Mouse (Mus musculus): ENCODE data around the gene Cnih2.

Gene Cnih2

GRCm38 (mm10) chr19:5098363-5099143, at the start of gene Cnih2:
Cnih2 (minus strand) TSS chr19:5098521.
- no peak for DNase-seq (ENCODE audit: low spot score in 2 of 2)

- DNase-seq (ENCODE audit: low spot score in 2 of 2): peak in 1 of 2 experiments; percentile 68
Observed at GRCm38 (mm10) chr19:5139640-5140039, 41.3 kb upstream of the Cnih2 start.

- DNase-seq (ENCODE audit: low spot score in 2 of 2): no peak
Observed at GRCm38 (mm10) chr19:5131237-5131636, 32.9 kb upstream of the Cnih2 start.

- DNase-seq (ENCODE audit: low spot score in 2 of 2): no peak
Observed at GRCm38 (mm10) chr19:5129770-5130169, 31.4 kb upstream of the Cnih2 start.

- DNase-seq (ENCODE audit: low spot score in 2 of 2): no peak
Observed at GRCm38 (mm10) chr19:5124055-5124614, 25.8 kb upstream of the Cnih2 start.

- no peak for DNase-seq (ENCODE audit: low spot score in 2 of 2)
Observed at GRCm38 (mm10) chr19:5123241-5123640, 24.9 kb upstream of the Cnih2 start.

GRCm38 (mm10) chr19:5122492-5122891, 24.2 kb upstream of the Cnih2 start:
- no peak for DNase-seq (ENCODE audit: low spot score in 2 of 2)

GRCm38 (mm10) chr19:5118384-5118698, 20.0 kb upstream of the Cnih2 start, which contains the start of gene Klc2:
Klc2 (minus strand) TSS chr19:5118560.
- no peak for DNase-seq (ENCODE audit: low spot score in 2 of 2)

- DNase-seq (ENCODE audit: low spot score in 2 of 2): peak; percentile 79 to 88
Observed at GRCm38 (mm10) chr19:5117494-5118383, 19.4 kb upstream of the Cnih2 start.

- DNase-seq (ENCODE audit: low spot score in 2 of 2): no peak
Observed at GRCm38 (mm10) chr19:5113783-5114182, 15.5 kb upstream of the Cnih2 start.

- no peak for DNase-seq (ENCODE audit: low spot score in 2 of 2)
Observed at GRCm38 (mm10) chr19:5109659-5110453, 11.5 kb upstream of the Cnih2 start.

- no peak for DNase-seq (ENCODE audit: low spot score in 2 of 2)
Observed at GRCm38 (mm10) chr19:5108702-5109101, 10.4 kb upstream of the Cnih2 start.

- DNase-seq (ENCODE audit: low spot score in 2 of 2): peak in 1 of 2 experiments; percentile 46
Observed at GRCm38 (mm10) chr19:5108271-5108575, 9.9 kb upstream of the Cnih2 start.

- DNase-seq (ENCODE audit: low spot score in 2 of 2): peak in 1 of 2 experiments; percentile 17
Observed at GRCm38 (mm10) chr19:5107556-5108270, 9.4 kb upstream of the Cnih2 start.

GRCm38 (mm10) chr19:5106731-5107191, 8.4 kb upstream of the Cnih2 start, which contains the start of gene Rab1b:
Rab1b (minus strand) TSS chr19:5107072.
- peak; percentile 97 to 98 for DNase-seq (ENCODE audit: low spot score in 2 of 2)

GRCm38 (mm10) chr19:5106074-5106473, 7.8 kb upstream of the Cnih2 start:
- no peak for DNase-seq (ENCODE audit: low spot score in 2 of 2)

- no peak for DNase-seq (ENCODE audit: low spot score in 2 of 2)
Observed at GRCm38 (mm10) chr19:5097521-5098362, 579 bp downstream of the Cnih2 start.

- no peak for DNase-seq (ENCODE audit: low spot score in 2 of 2)
Observed at GRCm38 (mm10) chr19:5095887-5096474, 2.3 kb downstream of the Cnih2 start.

GRCm38 (mm10) chr19:5094746-5095417, 3.4 kb downstream of the Cnih2 start:
- DNase-seq (ENCODE audit: low spot score in 2 of 2): no peak

Measured in frontal cortex, postnatal 10 days (tissue).